Mouse (Mus musculus): ENCODE results near the gene Kcnj8.

DNA sequence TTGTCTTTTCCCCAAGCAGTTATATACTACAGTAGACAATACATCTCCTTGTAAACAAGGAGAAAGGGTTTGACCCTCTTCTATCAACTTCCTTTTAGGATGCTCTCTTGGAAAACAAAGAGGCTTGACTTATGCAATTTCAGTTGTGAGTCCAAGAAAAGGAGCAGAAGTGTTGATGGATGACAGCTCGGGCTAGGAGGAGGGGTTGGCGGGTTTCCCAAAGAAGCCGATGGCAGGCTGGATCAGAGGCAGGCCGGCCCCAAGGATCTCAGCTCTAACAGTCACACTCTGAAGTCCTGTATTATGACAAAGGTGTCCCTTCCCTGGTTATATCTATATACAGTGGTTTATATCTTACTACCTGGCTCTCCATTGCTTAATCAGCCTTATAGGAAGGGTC, 19.9 kb downstream of the Kcnj8 start:
- TF ChIP-seq CTCF (IDR thresholded peaks at IDR 0.05; ENCODE audit: low read depth): no peak
- no peak for TF ChIP-seq EP300 (optimal IDR thresholded peaks at IDR 0.05)

Data from stomach, postnatal 0 days (tissue).